Mouse (Mus musculus) adrenal gland, postnatal 14 days (tissue): ENCODE results near the gene Gbf1. TPM values are rescaled to one million over a fixed set of nuclear protein-coding genes. Genes with fewer than 3 reads are reported as not detected.

ENCODE experiments used
- DNase-seq: peaks from one replicate; pipeline ENCODE4 v3.0.0; 2021; ENCODE audit warnings: mixed read lengths
- total RNA-seq: library from RNA; stranded (reverse); gene quantifications from 2 replicates; pipeline ENCODE4 v1.2.3, GENCODE M21; 2021

Gbf1 gene
- total RNA-seq, 1 experiment from 2014 or later: 62.8 TPM

- no peak for DNase-seq
Measured at GRCm38 (mm10) chr19:46331326-46331725, 179.0 kb downstream of the Gbf1 start.

GRCm38 (mm10) chr19:46331936-46332335 is 179.6 kb downstream of the Gbf1 start:
- DNase-seq: no peak

GRCm38 (mm10) chr19:46332721-46333339 is 180.5 kb downstream of the Gbf1 start:
- no peak for DNase-seq

GRCm38 (mm10) chr19:46333906-46334305 is 181.6 kb downstream of the Gbf1 start:
- no peak for DNase-seq

Other genes starting within 250 kb of the Gbf1 start
- gene Armh3, start 154.0 kb upstream of the Gbf1 start, total RNA-seq: 15.3 and 17.0 TPM in 2 replicates
- gene Hps6, start 149.0 kb upstream of the Gbf1 start, total RNA-seq: 10.7 and 11.3 TPM in 2 replicates
- gene Pprc1, start 107.6 kb upstream of the Gbf1 start, total RNA-seq: 32.9 and 33.8 TPM in 2 replicates
- 63.1 and 82.7 TPM in 2 replicates for gene Ldb1, start 107.3 kb upstream of the Gbf1 start, total RNA-seq
- gene Nolc1, start 76.6 kb upstream of the Gbf1 start, total RNA-seq: 59.2 and 62.9 TPM in 2 replicates
- 7.4 and 8.7 TPM in 2 replicates for gene Elovl3, start 20.6 kb upstream of the Gbf1 start, total RNA-seq
- gene Pitx3, start 4.2 kb upstream of the Gbf1 start, total RNA-seq: 0.26 TPM in 1 of 2 replicates, not detected in the other
- 28.3 and 34.1 TPM in 2 replicates for gene Nfkb2, start 151.8 kb downstream of the Gbf1 start, total RNA-seq
- 6.0 and 9.3 TPM in 2 replicates for gene Psd, start 174.6 kb downstream of the Gbf1 start, total RNA-seq
- 8.2 and 8.7 TPM in 2 replicates for gene Fbxl15, start 175.7 kb downstream of the Gbf1 start, total RNA-seq
- 71.8 and 77.5 TPM in 2 replicates for gene Cuedc2, start 186.2 kb downstream of the Gbf1 start, total RNA-seq
- gene Mfsd13a, start 188.6 kb downstream of the Gbf1 start, total RNA-seq: 5.1 and 5.4 TPM in 2 replicates
- 0.38 and 0.74 TPM in 2 replicates for gene 2310034G01Rik, start 197.8 kb downstream of the Gbf1 start, total RNA-seq
- gene Actr1a, start 243.2 kb downstream of the Gbf1 start, total RNA-seq: 93.2 and 103 TPM in 2 replicates
- gene Sufu, start 244.4 kb downstream of the Gbf1 start, total RNA-seq: 19.0 and 23.6 TPM in 2 replicates